Mouse (Mus musculus) cerebellum, adult 2 months (tissue): ENCODE results near the gene Grm1.
A peak's percentile ranks its signal among the peaks of the same experiment; 100 is the strongest.

ENCODE experiments used
- CTCF ChIP-seq: fragments of 200-500 bp; IDR thresholded peaks from 2 replicates; pipeline ENCODE4 v1.5.1; 2011; ENCODE audit warnings: low read depth, mild to moderate bottlenecking, control low read depth, low read length, moderate library complexity, borderline replicate concordance; ENCODE audit not compliant: insufficient read depth
- POLR2A ChIP-seq: fragments of 200-500 bp; IDR thresholded peaks from 2 replicates; pipeline ENCODE4 v1.6.1; 2011; ENCODE audit warnings: low read length, control low read depth, borderline replicate concordance; ENCODE audit not compliant: insufficient read depth

GRCm38 (mm10) chr10:11061318-11062071, 20.7 kb downstream of the Grm1 start:
- TF ChIP-seq POLR2A (peak; percentile 76; the same call in 1 of the 2 replicates), CTCF (no peak)
